Mouse (Mus musculus): ENCODE data around the gene Tmod1. TPM values are rescaled to one million over a fixed set of nuclear protein-coding genes. Genes with fewer than 3 reads are reported as not detected.

Gene Tmod1
- polyA plus RNA-seq, 1 experiment from 2014 or later: 0.52 TPM

DNA sequence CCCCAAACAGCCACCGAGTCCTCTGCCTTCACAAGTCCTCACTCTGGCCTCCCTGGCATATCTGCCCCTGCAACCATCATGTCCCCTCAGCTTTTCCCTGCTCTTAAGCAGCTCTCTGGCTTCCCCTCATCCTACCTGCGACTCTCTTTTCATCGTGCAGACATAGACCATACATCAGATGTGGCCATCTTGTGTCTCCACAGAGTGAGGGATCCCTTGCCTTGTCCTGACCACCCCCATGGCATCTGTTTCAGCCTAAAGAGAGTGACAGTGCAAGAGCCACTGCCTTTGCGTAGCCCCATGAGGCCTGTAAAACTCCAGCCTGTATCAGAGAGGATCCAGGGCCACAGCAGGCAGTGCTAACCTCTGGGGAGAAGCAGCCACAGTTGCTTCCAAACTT is 10.0 kb upstream of the Tmod1 start:
- 89% methylated on average over 4 of the region's 4 CpGs for WGBS
- ATAC-seq: no peak
- Histone ChIP-seq H3K9me3 (ENCODE audit: control insufficient read depth, low read length) (no peaks in the 10 kb centered on the region), H3K4me2 (ENCODE audit: low read length) (no peak overlapping the region), H3K36me3 (ENCODE audit: control insufficient read depth, insufficient read depth) (no peaks in the 10 kb centered on the region), H3K27me3 (replicated peaks; ENCODE audit: control insufficient read depth, insufficient read depth, low read length) (no peaks in the 10 kb centered on the region), H3K27ac (ENCODE audit: low read length) (no peak overlapping the region), H3K9ac (replicated peaks; ENCODE audit: low read depth, low read length) (no peak overlapping the region), H3K4me1 (replicated peaks; ENCODE audit: control insufficient read depth, insufficient read depth, low read length) (no peaks in the 10 kb centered on the region), H3K4me3 (replicated peaks; ENCODE audit: low read length) (no peak overlapping the region)

DNA sequence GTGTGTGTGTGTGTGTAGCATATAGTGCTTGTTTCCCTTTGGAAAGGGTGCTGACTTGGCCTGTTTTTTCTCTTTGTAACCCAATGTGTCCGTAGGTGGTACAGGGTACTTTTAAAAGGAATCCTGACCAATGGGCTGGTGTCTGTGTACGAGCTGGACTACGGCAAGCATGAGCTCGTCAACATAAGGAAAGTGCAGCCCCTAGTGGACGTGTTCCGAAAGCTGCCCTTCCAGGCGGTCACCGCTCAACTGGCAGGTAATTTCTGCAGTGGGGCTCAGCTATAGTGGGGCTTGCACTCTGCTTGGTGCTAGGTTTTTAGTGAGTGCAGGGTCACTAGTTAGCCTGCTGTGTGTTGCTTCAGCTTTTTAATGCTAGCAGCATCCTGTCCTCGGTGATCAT is 9.2 kb upstream of the Tmod1 start:
- no peaks in the 10 kb centered on the region for H3K9me3 ChIP-seq (ENCODE audit: control insufficient read depth, low read length)
- no peak for ATAC-seq
- no peak overlapping the region for H3K4me2 ChIP-seq (ENCODE audit: low read length)
- no peak overlapping the region for H3K4me3 ChIP-seq (replicated peaks; ENCODE audit: low read length)
- no peak overlapping the region for H3K9ac ChIP-seq (replicated peaks; ENCODE audit: low read depth, low read length)
- no peaks in the 10 kb centered on the region for H3K36me3 ChIP-seq (ENCODE audit: control insufficient read depth, insufficient read depth)
- H3K4me1 ChIP-seq (replicated peaks; ENCODE audit: control insufficient read depth, insufficient read depth, low read length): no peaks in the 10 kb centered on the region
- H3K27me3 ChIP-seq (replicated peaks; ENCODE audit: control insufficient read depth, insufficient read depth, low read length): no peaks in the 10 kb centered on the region
- 45% methylated on average over 9 of the region's 9 CpGs for WGBS
- H3K27ac ChIP-seq (ENCODE audit: low read length): no peak overlapping the region; the same call in 1 of the 2 replicates

DNA sequence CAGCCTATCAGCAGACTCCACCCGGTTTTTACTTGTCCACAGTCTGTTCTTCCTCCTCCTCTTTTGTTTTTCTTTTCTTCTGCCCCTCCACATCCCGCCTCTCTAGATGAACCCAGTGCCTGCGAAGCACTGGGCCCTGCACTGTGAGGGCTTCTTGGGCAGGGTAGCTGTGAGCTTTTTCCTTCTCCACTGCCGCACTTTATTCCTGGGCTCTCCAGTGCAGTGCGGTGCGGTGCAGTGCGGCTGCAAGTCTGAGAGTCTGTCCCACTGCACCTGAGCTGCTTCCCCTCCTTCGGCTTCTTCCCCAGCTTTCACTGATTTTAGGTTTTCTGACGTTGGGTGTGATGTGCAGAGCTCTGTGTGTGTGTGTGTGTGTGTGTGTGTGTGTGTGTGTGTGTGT is 6.3 kb upstream of the Tmod1 start:
- peaks cover 2% of the 10 kb centered on the region for H3K27me3 ChIP-seq (replicated peaks; ENCODE audit: control insufficient read depth, insufficient read depth, low read length)
- no peaks in the 10 kb centered on the region for H3K9me3 ChIP-seq (ENCODE audit: control insufficient read depth, low read length)
- 73% methylated on average over 9 of the region's 9 CpGs for WGBS
- H3K4me2 ChIP-seq (ENCODE audit: low read length): no peak overlapping the region
- H3K9ac ChIP-seq (replicated peaks; ENCODE audit: low read depth, low read length): no peak overlapping the region
- H3K4me1 ChIP-seq (replicated peaks; ENCODE audit: control insufficient read depth, insufficient read depth, low read length): no peaks in the 10 kb centered on the region
- H3K27ac ChIP-seq (ENCODE audit: low read length): no peak overlapping the region
- H3K4me3 ChIP-seq (replicated peaks; ENCODE audit: low read length): no peak overlapping the region
- H3K36me3 ChIP-seq (ENCODE audit: control insufficient read depth, insufficient read depth): no peaks in the 10 kb centered on the region
- no peak for ATAC-seq

DNA sequence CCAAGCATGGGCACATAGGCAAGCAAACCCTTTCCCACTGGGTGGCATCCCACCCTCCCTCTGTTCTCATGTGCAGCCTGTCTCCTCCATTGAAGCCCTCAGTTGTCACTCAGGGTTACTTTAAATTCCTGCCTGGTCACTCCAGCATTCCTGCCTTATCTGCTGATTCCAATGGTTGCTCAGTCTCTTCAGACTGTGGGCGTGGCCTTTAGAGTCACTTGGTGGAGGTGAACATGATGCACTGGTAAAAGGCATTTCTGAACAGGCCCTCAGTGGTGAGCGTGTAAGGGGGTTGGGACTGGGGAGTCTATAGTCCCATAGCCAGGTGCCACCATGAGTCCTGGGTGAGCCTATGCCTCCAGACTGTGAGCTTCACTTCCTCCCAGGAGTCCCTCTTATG is 5.5 kb upstream of the Tmod1 start:
- Histone ChIP-seq H3K4me3 (replicated peaks; ENCODE audit: low read length) (no peak overlapping the region), H3K9me3 (ENCODE audit: control insufficient read depth, low read length) (no peaks in the 10 kb centered on the region), H3K27ac (ENCODE audit: low read length) (no peak overlapping the region), H3K9ac (replicated peaks; ENCODE audit: low read depth, low read length) (no peak overlapping the region), H3K36me3 (ENCODE audit: control insufficient read depth, insufficient read depth) (no peaks in the 10 kb centered on the region), H3K4me1 (replicated peaks; ENCODE audit: control insufficient read depth, insufficient read depth, low read length) (no peaks in the 10 kb centered on the region), H3K4me2 (ENCODE audit: low read length) (no peak overlapping the region), H3K27me3 (replicated peaks; ENCODE audit: control insufficient read depth, insufficient read depth, low read length) (peaks cover 10% of the 10 kb centered on the region)
- 94% methylated on average over 2 of the region's 2 CpGs for WGBS
- no peak for ATAC-seq

DNA sequence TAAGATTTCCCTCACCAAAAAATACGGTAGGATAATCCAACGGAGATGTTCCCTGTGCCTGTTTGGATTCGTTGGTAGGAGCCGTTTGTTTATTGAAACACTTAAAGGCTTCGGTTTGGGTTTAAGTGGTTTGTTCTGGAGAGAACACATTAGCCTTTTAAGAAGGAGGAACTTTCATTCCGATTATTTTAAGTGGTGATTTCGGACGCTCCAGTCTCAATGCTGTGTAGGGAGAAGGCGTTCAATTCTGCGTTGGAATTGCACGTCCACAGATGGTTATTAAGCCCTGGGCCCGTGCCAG is 194 bp upstream of the Tmod1 start:
- H3K4me1 ChIP-seq (replicated peaks; ENCODE audit: control insufficient read depth, insufficient read depth, low read length): peaks cover 12% of the 10 kb centered on the region
- WGBS: 9% methylated on average over 12 of the region's 12 CpGs
- peak overlapping the region; percentile 64 for H3K4me3 ChIP-seq (replicated peaks; ENCODE audit: low read length)
- H3K27me3 ChIP-seq (replicated peaks; ENCODE audit: control insufficient read depth, insufficient read depth, low read length): peaks cover 31% of the 10 kb centered on the region
- no peaks in the 10 kb centered on the region for H3K36me3 ChIP-seq (ENCODE audit: control insufficient read depth, insufficient read depth)
- peak overlapping the region; percentile 99 for H3K4me2 ChIP-seq (ENCODE audit: low read length)
- no peak for ATAC-seq
- H3K9ac ChIP-seq (replicated peaks; ENCODE audit: low read depth, low read length): peak overlapping the region; percentile 66
- H3K9me3 ChIP-seq (ENCODE audit: control insufficient read depth, low read length): no peaks in the 10 kb centered on the region
- no peak overlapping the region for H3K27ac ChIP-seq (ENCODE audit: low read length)

DNA sequence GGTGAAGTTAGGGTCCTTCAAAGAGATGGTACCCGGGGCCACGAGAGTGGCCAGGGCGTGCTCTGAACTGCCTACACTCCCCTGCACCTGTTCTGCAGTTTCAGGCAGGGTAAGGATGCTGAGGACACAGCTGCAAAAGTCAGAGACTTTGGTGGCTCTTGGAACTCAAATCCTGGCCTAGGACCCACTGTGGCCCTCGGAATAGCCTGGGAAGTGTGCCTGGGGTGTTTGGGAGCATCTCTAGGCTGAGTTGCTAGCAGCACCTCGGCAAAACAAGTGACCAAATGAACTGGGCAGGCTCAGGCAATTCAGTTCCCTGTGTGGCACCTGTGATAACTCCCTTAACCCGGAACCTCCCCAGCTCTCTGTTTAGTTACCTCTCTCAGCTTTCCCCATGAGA is 1.2 kb downstream of the Tmod1 start:
- Histone ChIP-seq H3K4me2 (ENCODE audit: low read length) (peak overlapping the region; percentile 99), H3K9ac (replicated peaks; ENCODE audit: low read depth, low read length) (no peak overlapping the region), H3K9me3 (ENCODE audit: control insufficient read depth, low read length) (no peaks in the 10 kb centered on the region), H3K27ac (ENCODE audit: low read length) (no peak overlapping the region), H3K36me3 (ENCODE audit: control insufficient read depth, insufficient read depth) (no peaks in the 10 kb centered on the region), H3K4me3 (replicated peaks; ENCODE audit: low read length) (no peak overlapping the region; the same call in 1 of the 2 replicates), H3K4me1 (replicated peaks; ENCODE audit: control insufficient read depth, insufficient read depth, low read length) (peaks cover 12% of the 10 kb centered on the region), H3K27me3 (replicated peaks; ENCODE audit: control insufficient read depth, insufficient read depth, low read length) (peaks cover 31% of the 10 kb centered on the region)
- no peak for ATAC-seq
- 12% methylated on average over 6 of the region's 6 CpGs for WGBS

DNA sequence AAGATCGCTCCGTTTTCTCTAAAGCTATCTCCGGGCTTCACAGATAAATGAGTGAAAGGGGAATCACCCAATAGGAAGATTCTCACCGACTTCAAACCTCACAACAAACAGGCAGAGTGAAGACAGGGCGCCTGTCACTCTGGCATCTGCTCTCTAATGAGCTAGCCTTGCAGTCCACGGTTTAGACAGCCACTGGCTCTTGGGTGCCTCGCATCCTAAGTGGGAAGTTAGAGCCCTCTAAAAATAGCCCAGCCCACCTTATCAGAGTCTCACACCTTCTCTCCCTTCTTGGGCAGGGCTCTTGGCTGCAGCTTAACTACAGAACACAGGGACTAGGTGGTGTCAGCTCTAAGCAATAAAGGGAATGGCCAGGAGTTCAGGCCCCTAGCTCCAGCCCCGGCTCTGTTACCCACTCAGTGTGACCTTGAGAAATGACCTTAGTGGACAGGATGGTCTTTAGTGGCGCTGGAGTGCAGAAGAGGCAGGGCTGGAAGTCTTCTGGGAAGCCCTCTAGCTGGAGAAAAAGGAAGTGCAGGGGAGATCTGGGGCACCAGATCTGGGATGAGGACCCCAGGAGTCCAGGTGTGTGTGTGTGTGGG is 2.0 kb downstream of the Tmod1 start:
- WGBS: 24% methylated on average over 9 of the region's 9 CpGs
- H3K27me3 ChIP-seq (replicated peaks; ENCODE audit: control insufficient read depth, insufficient read depth, low read length): peaks cover 31% of the 10 kb centered on the region

DNA sequence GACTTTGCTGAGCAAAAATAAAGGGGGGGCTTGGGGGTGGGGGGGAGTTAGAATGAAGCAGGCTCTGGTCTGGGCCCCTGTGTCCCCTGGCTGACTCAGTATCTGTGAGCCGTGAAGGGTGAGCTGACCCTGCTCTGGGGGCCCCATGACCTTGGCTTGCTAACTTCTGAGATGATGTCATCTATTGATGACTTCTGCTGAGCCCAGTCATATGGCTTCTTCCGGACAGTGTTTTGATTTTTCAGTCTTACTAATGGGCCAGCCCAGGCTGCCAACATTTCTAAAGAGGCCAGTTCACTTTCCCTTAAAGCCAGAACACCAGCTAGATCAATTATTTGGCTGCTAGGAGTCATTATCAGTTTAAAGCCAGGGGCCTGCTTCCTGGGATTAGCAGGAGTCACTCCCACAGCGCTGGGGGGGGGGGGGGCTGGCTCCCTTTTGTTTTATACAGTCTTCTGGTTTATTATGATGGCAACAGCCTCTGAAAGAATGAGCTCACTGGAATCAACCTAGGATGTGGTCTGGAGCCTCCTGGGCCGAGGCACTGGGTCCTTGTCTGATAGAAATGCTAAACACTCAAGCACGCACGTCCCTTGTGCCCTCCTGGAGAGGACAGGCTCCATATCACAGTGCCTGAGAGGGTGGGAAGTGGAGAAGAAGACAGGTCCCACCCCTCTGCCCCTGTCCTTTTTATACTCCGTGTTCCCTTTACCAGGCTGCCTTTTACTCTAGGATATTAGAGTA is 3.2 kb downstream of the Tmod1 start:
- WGBS: 22% methylated on average over 7 of the region's 7 CpGs
- Histone ChIP-seq H3K4me1 (replicated peaks; ENCODE audit: control insufficient read depth, insufficient read depth, low read length) (peaks cover 12% of the 10 kb centered on the region), H3K27me3 (replicated peaks; ENCODE audit: control insufficient read depth, insufficient read depth, low read length) (peaks cover 31% of the 10 kb centered on the region)

More for the DNA sequence above, 2.0 kb downstream of the Tmod1 start:
- peak; percentile 19; the same call in 1 of the 2 replicates for ATAC-seq
- Histone ChIP-seq H3K27ac (ENCODE audit: low read length) (no peak overlapping the region), H3K9ac (replicated peaks; ENCODE audit: low read depth, low read length) (no peak overlapping the region), H3K4me3 (replicated peaks; ENCODE audit: low read length) (no peak overlapping the region), H3K4me2 (ENCODE audit: low read length) (no peak overlapping the region), H3K9me3 (ENCODE audit: control insufficient read depth, low read length) (no peaks in the 10 kb centered on the region), H3K4me1 (replicated peaks; ENCODE audit: control insufficient read depth, insufficient read depth, low read length) (peaks cover 12% of the 10 kb centered on the region), H3K36me3 (ENCODE audit: control insufficient read depth, insufficient read depth) (no peaks in the 10 kb centered on the region)

DNA sequence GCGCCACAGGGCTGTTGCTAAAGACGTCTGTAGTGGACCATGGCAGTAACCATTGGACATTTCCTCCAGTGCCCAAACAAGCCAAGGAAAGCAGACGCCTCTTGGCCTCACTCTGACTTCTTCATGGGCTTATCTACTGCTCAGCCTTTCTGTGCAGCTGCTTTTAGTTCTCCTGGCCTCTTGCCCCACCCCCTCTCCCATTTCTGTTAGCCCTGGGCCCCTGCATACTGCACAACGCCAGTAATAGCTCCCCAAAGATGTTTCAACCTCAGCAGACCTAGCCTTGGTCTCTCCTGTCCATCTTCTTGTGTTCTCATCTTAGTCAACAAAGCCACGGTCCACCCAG is 3.7 kb downstream of the Tmod1 start:
- no peak for ATAC-seq
- Histone ChIP-seq H3K4me2 (ENCODE audit: low read length) (no peak overlapping the region), H3K4me1 (replicated peaks; ENCODE audit: control insufficient read depth, insufficient read depth, low read length) (peaks cover 12% of the 10 kb centered on the region), H3K4me3 (replicated peaks; ENCODE audit: low read length) (no peak overlapping the region), H3K27ac (ENCODE audit: low read length) (no peak overlapping the region), H3K36me3 (ENCODE audit: control insufficient read depth, insufficient read depth) (no peaks in the 10 kb centered on the region), H3K27me3 (replicated peaks; ENCODE audit: control insufficient read depth, insufficient read depth, low read length) (peaks cover 28% of the 10 kb centered on the region), H3K9ac (replicated peaks; ENCODE audit: low read depth, low read length) (no peak overlapping the region), H3K9me3 (ENCODE audit: control insufficient read depth, low read length) (no peaks in the 10 kb centered on the region)
- 32% methylated on average over 5 of the region's 5 CpGs for whole genome bisulfite sequencing

More for the DNA sequence above, 3.2 kb downstream of the Tmod1 start:
- no peak for ATAC-seq
- Histone ChIP-seq H3K36me3 (ENCODE audit: control insufficient read depth, insufficient read depth) (no peaks in the 10 kb centered on the region), H3K4me2 (ENCODE audit: low read length) (no peak overlapping the region), H3K9me3 (ENCODE audit: control insufficient read depth, low read length) (no peaks in the 10 kb centered on the region), H3K4me3 (replicated peaks; ENCODE audit: low read length) (no peak overlapping the region), H3K9ac (replicated peaks; ENCODE audit: low read depth, low read length) (no peak overlapping the region), H3K27ac (ENCODE audit: low read length) (no peak overlapping the region)

All from forebrain, embryonic 16.5 days (tissue).